Mouse (Mus musculus): ENCODE measurements around the gene Prpf19. TPM values are rescaled to one million over a fixed set of nuclear protein-coding genes. Genes with fewer than 3 reads are reported as not detected.

Gene Prpf19
- polyA plus RNA-seq, 1 experiment = 51.6 TPM

DNA sequence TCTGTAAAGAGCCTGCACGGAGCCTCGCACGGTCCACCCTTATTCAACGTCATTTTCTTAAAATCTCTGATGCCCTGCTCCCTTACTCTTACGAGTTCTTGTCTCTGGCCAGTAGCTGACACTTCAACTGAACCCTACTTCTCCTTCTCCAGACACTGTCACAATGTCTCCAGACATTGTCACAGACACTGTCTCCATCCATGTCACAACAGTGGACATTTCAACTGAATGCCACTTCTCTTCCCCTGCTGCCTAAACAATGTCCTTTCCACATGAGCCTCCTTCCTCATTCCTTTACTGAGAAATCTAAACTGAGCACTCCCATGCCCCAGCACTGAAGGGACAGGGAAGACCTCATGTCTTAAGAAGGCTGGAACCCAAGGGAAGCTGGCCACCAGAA lies 52.2 kb downstream of the Prpf19 start:
- peak overlapping the region; percentile 91 for H3K4me3 ChIP-seq (ENCODE audit: insufficient read depth, low read length)
- H3K4me1 ChIP-seq (ENCODE audit: control insufficient read depth, insufficient read depth, low read length) = peaks cover 46% of the 10 kb centered on the region
- no peak for TF ChIP-seq POLR2A (IDR thresholded peaks at IDR 0.05; ENCODE audit: borderline replicate concordance, low read depth, low read length)

DNA sequence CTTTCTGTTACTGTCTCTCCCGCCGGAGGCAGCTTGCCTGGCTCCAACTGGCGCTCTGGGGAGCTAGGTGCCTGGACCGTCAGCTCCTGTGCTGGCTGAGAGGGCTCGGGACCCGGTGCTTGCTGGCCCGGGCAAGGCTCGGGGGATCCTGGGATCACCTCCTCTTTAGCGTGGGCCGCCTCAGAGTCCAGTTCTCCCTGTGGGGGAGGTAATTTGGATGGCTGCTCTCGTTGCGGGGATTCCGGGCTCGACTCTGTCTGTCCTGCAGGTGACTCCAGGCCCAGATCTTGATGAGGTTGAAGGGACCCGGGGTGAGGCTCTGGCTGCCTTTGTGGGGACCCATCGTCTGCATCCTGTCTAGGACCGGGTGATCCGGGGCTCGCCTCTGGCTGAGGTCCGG lies 53.4 kb downstream of the Prpf19 start:
- Histone ChIP-seq H3K4me1 (ENCODE audit: control insufficient read depth, insufficient read depth, low read length) (peaks cover 54% of the 10 kb centered on the region), H3K27ac (ENCODE audit: insufficient read depth, low read depth, low read length) (peak overlapping the region; percentile 72)

More for the DNA sequence above, 52.2 kb downstream of the Prpf19 start:
- H3K27ac ChIP-seq (ENCODE audit: insufficient read depth, low read depth, low read length) = peak overlapping the region; percentile 72

DNA sequence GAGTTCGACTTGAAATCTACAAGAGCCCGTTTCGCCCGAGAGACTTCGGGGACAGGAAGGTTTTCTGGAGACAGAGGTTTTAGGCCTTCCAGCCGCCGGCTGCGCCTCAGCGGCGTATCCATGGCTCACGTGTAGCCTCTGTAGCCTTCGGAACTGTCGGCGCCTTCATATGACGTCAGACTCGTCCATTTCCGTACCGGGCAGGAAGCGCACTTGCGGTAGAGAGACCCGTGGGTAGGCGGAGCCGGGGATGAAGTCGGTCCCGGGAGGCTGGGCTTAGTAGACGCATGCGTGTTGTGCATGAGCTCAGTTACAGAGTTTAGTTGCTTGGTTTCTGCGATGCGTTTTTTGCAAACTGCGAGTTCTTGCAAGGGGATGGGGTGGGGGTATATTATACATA lies 54.1 kb downstream of the Prpf19 start, which contains the start of gene Ccdc86:
Gene Ccdc86, minus strand, starts transcription at position 155 of the 400 bp plus-strand sequence.
- TF ChIP-seq CTCF (IDR thresholded peaks at IDR 0.05; ENCODE audit: low read depth, low read length) (no peak), POLR2A (IDR thresholded peaks at IDR 0.05; ENCODE audit: borderline replicate concordance, low read depth, low read length) (peak; percentile 75; the same call in 1 of the 2 replicates)
- Histone ChIP-seq H3K4me1 (ENCODE audit: control insufficient read depth, insufficient read depth, low read length) (peaks cover 51% of the 10 kb centered on the region), H3K27ac (ENCODE audit: insufficient read depth, low read depth, low read length) (peak within 1 kb of the TSS; percentile 72), H3K4me3 (ENCODE audit: insufficient read depth, low read length) (peak within 1 kb of the TSS; percentile 91)

More for the DNA sequence above, 53.4 kb downstream of the Prpf19 start:
- TF ChIP-seq POLR2A (IDR thresholded peaks at IDR 0.05; ENCODE audit: borderline replicate concordance, low read depth, low read length) (no peak), CTCF (IDR thresholded peaks at IDR 0.05; ENCODE audit: low read depth, low read length) (no peak)
- H3K4me3 ChIP-seq (ENCODE audit: insufficient read depth, low read length) = peak overlapping the region; percentile 91

DNA sequence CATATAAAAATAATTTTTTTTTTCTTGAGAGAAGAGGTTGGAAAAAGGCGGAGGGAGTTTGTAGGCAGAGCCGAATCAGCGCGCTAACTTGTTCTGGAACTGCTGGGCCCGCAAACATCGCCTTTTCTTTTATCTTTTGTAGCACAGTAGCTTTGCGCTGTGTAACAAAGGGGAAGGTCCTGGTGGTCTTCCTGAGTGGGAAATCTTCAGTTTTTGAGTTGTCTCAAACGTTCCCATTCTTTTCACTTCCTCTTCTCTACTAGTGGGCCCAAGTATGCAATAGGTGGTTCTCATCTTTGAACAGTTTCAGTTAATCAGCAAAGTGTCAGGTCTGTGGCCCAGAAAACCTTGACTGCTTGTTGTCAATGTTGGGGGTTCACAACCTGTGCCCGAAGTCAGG lies 54.5 kb downstream of the Prpf19 start:
- peak overlapping the region; percentile 48 for H3K4me3 ChIP-seq (ENCODE audit: insufficient read depth, low read length)
- peak overlapping the region; percentile 68 for H3K27ac ChIP-seq (ENCODE audit: insufficient read depth, low read depth, low read length)

DNA sequence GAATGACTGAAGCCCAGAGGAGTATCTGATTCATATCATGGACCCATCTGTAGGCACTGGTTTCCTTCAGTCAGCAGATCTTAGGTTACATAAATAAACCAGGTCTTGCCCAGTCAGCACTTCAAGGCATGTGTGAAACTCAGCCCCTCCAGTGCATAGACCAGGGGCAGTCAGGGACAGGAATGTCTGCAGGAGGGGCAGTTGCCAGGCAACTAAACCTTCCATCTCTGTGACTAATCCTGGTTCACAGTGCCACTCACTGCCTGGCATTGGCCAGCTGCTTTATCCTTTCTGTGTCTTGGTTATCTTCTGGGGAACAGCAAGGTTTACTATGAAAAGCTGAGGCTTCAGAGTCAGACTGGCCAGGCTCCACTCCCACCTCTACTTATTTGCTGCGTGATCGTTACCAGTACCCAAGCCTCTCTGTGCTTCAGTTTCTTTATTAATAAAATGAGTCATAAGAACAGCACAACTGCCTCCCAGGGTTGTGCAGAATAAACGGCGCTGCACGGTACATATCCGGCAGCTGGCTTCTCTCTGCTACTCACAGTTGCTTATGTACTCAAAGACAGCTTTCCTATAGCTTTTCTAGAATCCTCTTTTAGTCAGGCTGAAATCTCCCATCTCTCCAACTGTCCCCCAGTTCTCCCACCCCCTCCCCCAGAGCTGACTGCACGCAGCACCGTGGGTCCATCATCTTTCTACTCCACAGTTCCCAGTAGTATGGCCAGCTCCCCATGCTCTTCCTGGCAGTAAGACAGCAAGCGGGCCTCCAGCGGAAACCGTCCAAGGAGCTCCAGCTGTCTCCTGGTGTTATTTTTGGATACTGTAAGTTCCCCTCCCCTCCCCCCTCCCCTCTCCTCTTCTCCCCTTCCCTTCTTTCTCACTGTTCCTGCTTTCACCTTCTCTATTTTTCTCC lies 57.2 kb downstream of the Prpf19 start:
- TF ChIP-seq CTCF (IDR thresholded peaks at IDR 0.05; ENCODE audit: low read depth, low read length) = no peak
- H3K4me1 ChIP-seq (ENCODE audit: control insufficient read depth, insufficient read depth, low read length) = peaks cover 28% of the 10 kb centered on the region
- no peak overlapping the region for H3K4me3 ChIP-seq (ENCODE audit: insufficient read depth, low read length)
- H3K27ac ChIP-seq (ENCODE audit: insufficient read depth, low read depth, low read length) = peak overlapping the region; percentile 43

More for the DNA sequence above, 54.5 kb downstream of the Prpf19 start:
- no peak for TF ChIP-seq CTCF (IDR thresholded peaks at IDR 0.05; ENCODE audit: low read depth, low read length)
- no peak for TF ChIP-seq POLR2A (IDR thresholded peaks at IDR 0.05; ENCODE audit: borderline replicate concordance, low read depth, low read length)
- peaks cover 47% of the 10 kb centered on the region for H3K4me1 ChIP-seq (ENCODE audit: control insufficient read depth, insufficient read depth, low read length)

Other genes starting within 250 kb of the Prpf19 start
- gene Pga5, start 217.2 kb upstream of the Prpf19 start, polyA plus RNA-seq (2012; ENCODE audit: insufficient read depth, insufficient read length, missing spikeins) = not detected in 2 replicates
- gene Vps37c, start 206.5 kb upstream of the Prpf19 start, polyA plus RNA-seq (2012; ENCODE audit: insufficient read depth, insufficient read length, missing spikeins) = 39.9 and 41.7 TPM in 2 replicates
- not detected in 2 replicates for gene Cd5, start 156.2 kb upstream of the Prpf19 start, polyA plus RNA-seq (2012; ENCODE audit: insufficient read depth, insufficient read length, missing spikeins)
- not detected in 2 replicates for gene Cd6, start 65.2 kb upstream of the Prpf19 start, polyA plus RNA-seq (2012; ENCODE audit: insufficient read depth, insufficient read length, missing spikeins)
- 93.7 and 94.6 TPM in 2 replicates for gene Slc15a3, start 55.5 kb upstream of the Prpf19 start, polyA plus RNA-seq (2012; ENCODE audit: insufficient read depth, insufficient read length, missing spikeins)
- gene Tmem132a, start 25.3 kb upstream of the Prpf19 start, polyA plus RNA-seq (2012; ENCODE audit: insufficient read depth, insufficient read length, missing spikeins) = 2.1 and 3.1 TPM in 2 replicates
- gene Tmem109, start 13.2 kb upstream of the Prpf19 start, polyA plus RNA-seq (2012; ENCODE audit: insufficient read depth, insufficient read length, missing spikeins) = 75.4 and 80.6 TPM in 2 replicates
- not detected in 2 replicates for gene Zp1, start 25.4 kb downstream of the Prpf19 start, polyA plus RNA-seq (2012; ENCODE audit: insufficient read depth, insufficient read length, missing spikeins)
- gene Ptgdr2, start 41.9 kb downstream of the Prpf19 start, polyA plus RNA-seq (2012; ENCODE audit: insufficient read depth, insufficient read length, missing spikeins) = not detected in 2 replicates
- gene Ccdc86, start 54.0 kb downstream of the Prpf19 start, polyA plus RNA-seq (2012; ENCODE audit: insufficient read depth, insufficient read length, missing spikeins) = 11.1 and 11.6 TPM in 2 replicates
- not detected in 2 replicates for gene Ms4a10, start 79.4 kb downstream of the Prpf19 start, polyA plus RNA-seq (2012; ENCODE audit: insufficient read depth, insufficient read length, missing spikeins)
- gene Ms4a15, start 98.0 kb downstream of the Prpf19 start, polyA plus RNA-seq (2012; ENCODE audit: insufficient read depth, insufficient read length, missing spikeins) = not detected in 2 replicates
- not detected in 2 replicates for gene Ms4a18, start 122.8 kb downstream of the Prpf19 start, polyA plus RNA-seq (2012; ENCODE audit: insufficient read depth, insufficient read length, missing spikeins)
- gene Ms4a8a, start 185.9 kb downstream of the Prpf19 start, polyA plus RNA-seq (2012; ENCODE audit: insufficient read depth, insufficient read length, missing spikeins) = not detected in 2 replicates
- not detected in 2 replicates for gene 1700017D01Rik, start 235.6 kb downstream of the Prpf19 start, polyA plus RNA-seq (2012; ENCODE audit: insufficient read depth, insufficient read length, missing spikeins)